Mouse (Mus musculus) Muller cell, postnatal 12 days (primary cell): ENCODE measurements around the gene Klhl30.

Source experiments
- DNase-seq: peaks from one replicate; pipeline ENCODE4 v3.0.0-alpha.2; 2015; ENCODE audit errors: inconsistent ontology term

Klhl30 gene

DNA sequence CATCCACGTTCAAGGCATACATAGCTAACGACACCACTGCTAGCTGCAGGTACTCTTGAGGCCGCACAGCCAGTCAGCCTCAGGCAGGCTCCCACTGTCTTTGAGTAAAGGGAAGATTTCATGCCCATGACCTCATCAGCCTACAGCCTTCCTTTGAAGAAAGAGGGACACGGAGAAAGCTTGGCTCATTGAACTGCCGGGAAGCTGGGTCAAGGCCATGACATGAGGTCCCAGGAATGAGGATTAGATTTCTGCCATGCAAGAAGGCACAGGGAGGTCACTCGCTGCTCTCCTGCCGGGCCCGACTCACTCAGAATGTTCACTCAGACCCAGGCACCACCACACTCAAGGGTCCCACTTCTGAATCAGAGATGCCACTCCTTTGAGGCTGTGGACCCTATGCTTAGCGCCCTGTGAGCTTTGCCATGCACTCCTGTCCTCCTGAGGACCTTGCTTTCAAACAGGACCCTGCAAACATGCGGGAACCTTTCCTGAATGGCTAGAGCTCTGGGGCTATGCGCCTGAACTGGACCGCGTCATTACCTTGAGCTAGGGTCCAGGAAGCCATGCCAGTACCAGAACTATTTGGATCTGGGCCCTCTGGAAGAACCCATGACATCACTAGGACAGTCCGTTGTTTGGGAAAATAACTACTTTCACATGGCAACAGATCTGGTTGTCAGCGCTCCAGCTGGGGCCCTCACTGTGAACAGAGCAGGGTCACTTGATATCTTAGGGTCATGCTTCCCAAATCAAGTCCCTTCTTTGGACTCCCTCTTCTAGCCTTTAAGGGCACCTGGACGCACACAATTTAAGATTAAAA lies 14.2 kb downstream of the Klhl30 start:
- DNase-seq: no peak

GRCm38 (mm10) chr1:91365816-91366214 lies 15.0 kb downstream of the Klhl30 start:
- no peak for DNase-seq

- DNase-seq: peak; percentile 72
These were observed 15.6 kb downstream of the Klhl30 start, which contains the start of gene Erfe for GRCm38 (mm10) chr1:91366215-91367108. Gene Erfe (plus strand): TSS chr1:91366430.

DNA sequence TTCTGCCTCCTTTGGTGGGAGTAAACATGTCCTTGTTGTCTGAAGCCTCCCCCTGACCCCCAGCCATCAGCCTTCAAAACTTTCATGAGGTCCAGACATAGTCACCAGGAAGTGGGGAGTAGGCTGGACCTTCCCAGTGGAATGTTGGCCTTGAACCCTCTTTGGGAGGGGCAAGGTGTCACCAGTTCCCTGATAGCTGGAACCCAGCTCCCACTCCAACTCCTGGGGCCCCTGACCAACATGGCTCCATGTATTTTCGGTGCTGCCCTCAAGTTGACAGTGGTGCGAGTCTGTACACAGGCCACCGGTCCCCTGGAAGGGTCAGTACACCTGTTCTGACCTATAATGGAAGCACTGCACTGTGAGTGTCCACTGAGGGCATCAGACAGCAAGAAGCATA lies 16.5 kb downstream of the Klhl30 start:
- DNase-seq: no peak

- DNase-seq: no peak
These were observed 18.6 kb downstream of the Klhl30 start for GRCm38 (mm10) chr1:91369408-91369807.

DNA sequence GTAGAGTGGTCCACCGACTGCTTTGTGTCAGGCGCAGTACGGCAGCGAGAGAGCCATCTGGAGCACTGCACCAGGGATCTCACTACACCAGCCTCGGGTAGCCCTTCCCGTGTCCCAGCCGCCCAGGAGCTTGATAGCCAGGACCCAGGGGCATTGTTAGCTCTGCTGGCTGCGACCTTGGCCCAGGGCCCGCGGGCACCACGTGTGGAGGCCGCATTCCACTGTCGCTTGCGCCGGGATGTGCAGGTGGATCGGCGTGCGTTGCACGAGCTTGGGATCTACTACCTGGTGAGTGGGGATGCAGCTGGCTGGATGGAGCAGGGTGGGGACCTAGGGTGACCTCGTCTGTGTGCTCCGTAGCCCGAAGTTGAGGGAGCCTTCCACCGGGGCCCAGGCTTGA lies 19.2 kb downstream of the Klhl30 start:
- DNase-seq: no peak

DNA sequence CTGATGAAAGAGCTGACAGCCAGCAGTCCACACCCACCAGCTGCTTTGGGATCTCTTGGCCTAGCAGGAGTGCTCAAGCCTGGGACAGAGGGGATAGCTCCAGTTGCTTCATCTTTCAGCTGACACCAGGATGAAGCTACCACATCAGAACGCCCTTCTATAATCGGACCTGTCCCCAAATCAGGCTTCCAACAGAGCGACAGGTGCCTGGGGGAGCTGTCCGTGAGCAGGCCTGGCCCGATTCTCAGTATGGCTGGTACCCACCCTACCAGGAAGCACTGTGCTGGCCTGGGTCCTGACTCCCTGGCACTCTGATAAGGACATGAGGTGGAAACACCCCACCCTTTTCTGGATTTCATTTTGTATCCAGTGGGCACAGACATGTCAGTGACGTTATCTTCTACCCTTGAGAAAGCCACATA lies 22.6 kb downstream of the Klhl30 start:
- DNase-seq: no peak

DNA sequence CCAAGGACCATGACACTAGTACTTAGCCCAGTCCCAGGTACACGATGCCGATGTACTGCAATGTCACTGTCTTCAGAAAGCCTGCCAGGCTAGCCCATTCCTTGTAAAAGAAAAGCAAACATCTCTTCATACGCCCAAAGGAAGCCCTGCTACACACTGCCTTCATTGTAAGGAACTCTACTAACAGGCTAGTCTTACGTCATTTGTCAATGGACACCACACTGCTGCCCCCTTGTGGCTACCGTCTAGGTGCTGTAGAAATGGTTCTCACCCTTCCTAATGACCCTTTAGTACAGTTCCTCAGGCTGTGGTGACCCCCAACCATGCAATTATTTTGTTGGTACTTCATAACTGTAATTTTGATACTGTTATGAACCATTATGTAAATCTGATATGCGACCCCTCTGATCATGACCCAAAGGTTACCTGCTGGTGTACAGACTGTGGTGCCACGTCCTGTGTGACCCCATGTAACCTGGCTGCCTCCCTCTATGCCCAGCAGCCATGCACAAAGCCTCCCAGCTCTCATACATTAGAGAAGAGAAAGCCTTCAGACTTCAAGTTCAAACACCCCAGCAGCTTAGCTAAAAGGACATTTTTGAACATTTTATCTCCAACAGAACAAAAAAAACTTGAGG lies 29.8 kb downstream of the Klhl30 start:
- DNase-seq: peak; percentile 48

GRCm38 (mm10) chr1:91381091-91381471 lies 30.3 kb downstream of the Klhl30 start:
- DNase-seq: no peak

DNA sequence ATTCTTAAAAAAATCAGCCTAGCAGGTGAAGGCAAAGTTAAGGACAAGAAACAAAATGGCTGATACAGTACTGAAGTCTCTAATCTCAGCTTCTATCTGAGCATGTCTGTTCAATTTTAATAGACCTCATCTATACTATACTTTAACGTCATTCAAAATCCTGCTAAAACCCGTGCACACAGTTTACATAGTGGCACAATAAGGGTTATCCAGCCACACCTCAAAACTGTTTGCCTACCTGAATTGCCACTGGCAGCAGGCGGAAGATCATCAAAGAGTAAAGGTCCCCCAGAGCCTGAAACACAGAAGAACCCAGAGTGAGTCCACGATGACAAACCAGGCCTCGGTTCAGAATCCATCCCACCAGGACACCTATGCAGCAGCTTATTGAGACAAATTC lies 39.6 kb downstream of the Klhl30 start:
- no peak for DNase-seq

GRCm38 (mm10) chr1:91397927-91398259 lies 47.1 kb downstream of the Klhl30 start:
- no peak for DNase-seq

GRCm38 (mm10) chr1:91398260-91399062 lies 47.6 kb downstream of the Klhl30 start, which contains the start of gene Ilkap:
Gene Ilkap (minus strand): TSS chr1:91398815.
- DNase-seq: peak; percentile 95

GRCm38 (mm10) chr1:91404976-91405375 lies 54.2 kb downstream of the Klhl30 start:
- DNase-seq: peak; percentile 47

- no peak for DNase-seq
These were observed 54.8 kb downstream of the Klhl30 start for GRCm38 (mm10) chr1:91405406-91406169.

- no peak for DNase-seq
These were observed 57.0 kb downstream of the Klhl30 start for GRCm38 (mm10) chr1:91407819-91408218.

GRCm38 (mm10) chr1:91411631-91412285 lies 60.9 kb downstream of the Klhl30 start:
- no peak for DNase-seq
